Mouse (Mus musculus): ENCODE data around the gene Colgalt2. TPM values are rescaled to one million over a fixed set of nuclear protein-coding genes. Genes with fewer than 3 reads are reported as not detected.
"Not testable (repeated sequence)": the region's sequence is repeated elsewhere in the genome, so short reads cannot be mapped to it uniquely, and the experiment has no call there.

Gene Colgalt2
- total RNA-seq, 1 experiment from 2014 or later, result not detected

DNA sequence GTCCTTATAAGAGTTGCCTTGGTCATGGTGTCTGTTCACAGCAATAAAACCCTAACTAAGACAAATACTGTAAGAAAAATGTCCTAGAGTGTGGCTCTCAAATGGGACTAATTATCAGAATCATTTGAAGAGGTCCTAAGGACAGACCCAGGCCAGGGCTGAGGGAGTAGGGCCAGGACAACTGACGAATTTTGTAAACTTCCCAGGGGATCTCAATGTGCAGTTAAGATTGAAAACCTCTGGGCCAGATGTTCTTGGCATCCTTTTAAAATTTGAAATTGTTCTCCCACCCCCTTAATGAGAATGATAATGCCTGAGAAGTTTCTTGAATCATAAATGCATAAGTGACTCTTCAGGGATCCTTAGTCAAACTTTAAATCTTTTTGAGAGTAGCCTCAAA lies 14.3 kb downstream of the Colgalt2 start:
- ATAC-seq (ENCODE audit: extremely low read depth, insufficient number of reproducible peaks, low FRiP score, poor library complexity, severe bottlenecking), result no peak

GRCm38 (mm10) chr1:152414451-152414850 lies 14.8 kb downstream of the Colgalt2 start:
- no peak for ATAC-seq (ENCODE audit: extremely low read depth, insufficient number of reproducible peaks, low FRiP score, poor library complexity, severe bottlenecking)

GRCm38 (mm10) chr1:152416306-152416904 lies 16.8 kb downstream of the Colgalt2 start:
- ATAC-seq (ENCODE audit: extremely low read depth, insufficient number of reproducible peaks, low FRiP score, poor library complexity, severe bottlenecking), result no peak

DNA sequence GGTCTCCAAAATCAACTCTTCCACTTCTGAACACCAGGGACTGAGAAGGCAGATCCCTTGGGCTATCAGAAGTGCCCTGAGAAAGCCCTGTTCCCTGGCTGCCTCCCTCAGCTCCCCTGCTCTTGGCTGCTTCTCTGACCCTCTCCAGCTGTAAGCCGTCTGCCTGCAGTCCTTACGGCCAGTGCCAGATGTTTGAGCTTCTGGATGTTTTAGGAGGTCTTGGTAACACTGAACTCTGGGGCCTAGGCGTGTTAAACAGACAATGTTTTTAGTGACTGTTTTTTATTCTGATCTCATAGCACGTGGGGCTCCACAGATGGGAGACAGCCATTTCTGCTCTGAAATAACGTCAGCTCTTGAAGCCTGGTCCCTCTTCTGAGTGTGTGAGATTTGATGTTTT lies 18.0 kb downstream of the Colgalt2 start:
- ATAC-seq (ENCODE audit: extremely low read depth, insufficient number of reproducible peaks, low FRiP score, poor library complexity, severe bottlenecking), result no peak

DNA sequence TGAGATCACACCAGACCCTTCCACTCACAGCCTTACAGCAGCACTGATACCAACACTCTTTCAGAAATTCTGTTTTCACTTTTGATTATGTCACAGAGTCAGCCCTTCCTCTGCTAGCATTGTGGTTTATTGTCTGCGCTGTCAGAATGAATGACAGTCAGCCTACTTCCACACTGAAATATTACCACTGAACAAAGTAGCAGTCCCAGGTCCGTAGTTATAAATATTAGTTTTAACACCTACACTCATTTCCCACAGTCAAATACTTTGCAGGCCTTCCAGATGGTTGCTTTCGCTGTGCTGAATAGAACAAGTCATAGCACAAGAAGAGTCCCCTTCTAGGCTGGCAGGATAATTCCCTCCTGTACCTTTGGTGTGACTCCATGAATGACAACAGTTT lies 22.7 kb downstream of the Colgalt2 start:
- no peak for ATAC-seq (ENCODE audit: extremely low read depth, insufficient number of reproducible peaks, low FRiP score, poor library complexity, severe bottlenecking)

DNA sequence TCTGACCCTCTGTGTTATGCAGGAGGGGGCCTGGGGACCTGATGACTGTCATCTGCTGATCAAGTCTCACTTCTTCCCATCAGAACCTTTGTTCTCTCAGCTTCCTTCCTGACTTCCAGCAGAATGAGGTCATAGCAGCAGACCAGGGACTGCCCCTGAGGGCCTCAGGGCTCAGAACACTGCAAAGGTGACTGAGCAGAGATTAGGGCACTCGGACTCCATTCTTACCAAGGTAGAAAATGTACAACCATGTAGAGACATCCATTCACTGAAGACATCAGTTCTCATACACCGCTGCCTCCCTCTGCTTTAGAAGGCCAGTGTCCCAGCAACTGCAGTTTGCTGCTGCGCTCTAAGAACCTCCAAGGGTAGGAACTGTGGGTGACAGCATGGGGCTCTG lies 23.4 kb downstream of the Colgalt2 start:
- ATAC-seq (ENCODE audit: extremely low read depth, insufficient number of reproducible peaks, low FRiP score, poor library complexity, severe bottlenecking), result no peak

GRCm38 (mm10) chr1:152427912-152428581 lies 28.4 kb downstream of the Colgalt2 start:
- ATAC-seq (ENCODE audit: extremely low read depth, insufficient number of reproducible peaks, low FRiP score, poor library complexity, severe bottlenecking), result no peak

GRCm38 (mm10) chr1:152429805-152430204 lies 30.2 kb downstream of the Colgalt2 start:
- ATAC-seq (ENCODE audit: extremely low read depth, insufficient number of reproducible peaks, low FRiP score, poor library complexity, severe bottlenecking), result no peak

DNA sequence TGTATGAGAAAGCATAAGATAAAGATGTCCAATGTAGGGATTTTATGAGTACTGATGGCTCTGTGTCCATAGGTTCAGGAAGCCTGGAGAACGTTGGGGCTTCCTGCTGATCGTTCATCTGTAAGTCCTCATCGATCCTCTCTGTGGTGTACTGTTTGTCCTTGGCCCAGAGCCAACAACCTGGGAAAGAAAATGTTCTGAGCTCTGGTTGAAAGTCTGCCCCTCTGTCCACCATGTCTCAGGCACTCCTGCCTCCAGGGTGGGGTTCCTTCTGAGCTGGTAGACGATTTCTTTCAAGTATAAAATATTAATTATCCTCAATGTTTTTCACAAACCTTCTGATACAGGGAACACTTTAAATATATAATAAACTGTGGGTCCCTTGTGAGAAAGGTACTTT lies 34.5 kb downstream of the Colgalt2 start:
- ATAC-seq (ENCODE audit: extremely low read depth, insufficient number of reproducible peaks, low FRiP score, poor library complexity, severe bottlenecking), result no peak

- ATAC-seq (ENCODE audit: extremely low read depth, insufficient number of reproducible peaks, low FRiP score, poor library complexity, severe bottlenecking), result not testable (repeated sequence)
Observed at GRCm38 (mm10) chr1:152437518-152437917, 37.9 kb downstream of the Colgalt2 start.

GRCm38 (mm10) chr1:152439408-152439807 lies 39.8 kb downstream of the Colgalt2 start:
- no peak for ATAC-seq (ENCODE audit: extremely low read depth, insufficient number of reproducible peaks, low FRiP score, poor library complexity, severe bottlenecking)

- ATAC-seq (ENCODE audit: extremely low read depth, insufficient number of reproducible peaks, low FRiP score, poor library complexity, severe bottlenecking), result no peak
Observed at GRCm38 (mm10) chr1:152439874-152440273, 40.2 kb downstream of the Colgalt2 start.

DNA sequence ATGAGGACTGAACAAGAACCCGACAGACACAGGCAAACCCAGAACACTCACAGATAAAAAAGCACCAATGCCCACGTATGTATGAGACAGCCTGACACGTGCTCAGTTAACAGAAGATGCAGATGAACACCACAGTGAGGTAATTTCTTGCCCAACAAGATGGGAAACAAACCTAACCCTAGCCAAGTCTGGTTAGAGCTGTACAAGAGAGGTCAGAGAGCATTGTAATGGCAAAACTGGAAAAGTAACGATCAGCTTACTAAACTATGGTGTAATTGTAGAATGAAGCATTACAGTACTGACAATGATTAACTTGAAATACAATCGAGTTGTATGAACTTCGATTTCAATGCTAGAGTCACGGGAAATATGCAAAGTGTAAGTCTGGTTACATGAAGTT lies 45.0 kb downstream of the Colgalt2 start:
- ATAC-seq (ENCODE audit: extremely low read depth, insufficient number of reproducible peaks, low FRiP score, poor library complexity, severe bottlenecking), result no peak

DNA sequence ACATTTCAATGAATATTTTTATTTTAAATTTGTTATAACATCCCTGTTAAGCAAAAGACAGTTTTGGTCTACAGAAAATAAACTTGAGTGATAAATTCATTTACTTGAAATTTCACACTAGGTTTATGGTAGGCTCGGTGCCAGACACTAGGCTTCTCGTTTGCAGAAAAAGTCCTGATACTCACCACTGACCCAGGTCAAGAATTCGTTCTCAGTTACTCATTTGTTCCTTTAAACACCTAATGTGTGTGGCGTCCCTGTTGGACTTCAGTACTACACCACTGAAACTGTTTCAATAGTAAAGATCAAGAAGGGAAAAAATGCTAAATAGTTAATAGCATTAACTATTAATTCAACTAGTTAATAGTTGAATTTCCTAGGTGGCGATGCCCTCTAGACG lies 46.3 kb downstream of the Colgalt2 start:
- no peak for ATAC-seq (ENCODE audit: extremely low read depth, insufficient number of reproducible peaks, low FRiP score, poor library complexity, severe bottlenecking)

GRCm38 (mm10) chr1:152454536-152454935 lies 54.9 kb downstream of the Colgalt2 start:
- no peak for ATAC-seq (ENCODE audit: extremely low read depth, insufficient number of reproducible peaks, low FRiP score, poor library complexity, severe bottlenecking)

DNA sequence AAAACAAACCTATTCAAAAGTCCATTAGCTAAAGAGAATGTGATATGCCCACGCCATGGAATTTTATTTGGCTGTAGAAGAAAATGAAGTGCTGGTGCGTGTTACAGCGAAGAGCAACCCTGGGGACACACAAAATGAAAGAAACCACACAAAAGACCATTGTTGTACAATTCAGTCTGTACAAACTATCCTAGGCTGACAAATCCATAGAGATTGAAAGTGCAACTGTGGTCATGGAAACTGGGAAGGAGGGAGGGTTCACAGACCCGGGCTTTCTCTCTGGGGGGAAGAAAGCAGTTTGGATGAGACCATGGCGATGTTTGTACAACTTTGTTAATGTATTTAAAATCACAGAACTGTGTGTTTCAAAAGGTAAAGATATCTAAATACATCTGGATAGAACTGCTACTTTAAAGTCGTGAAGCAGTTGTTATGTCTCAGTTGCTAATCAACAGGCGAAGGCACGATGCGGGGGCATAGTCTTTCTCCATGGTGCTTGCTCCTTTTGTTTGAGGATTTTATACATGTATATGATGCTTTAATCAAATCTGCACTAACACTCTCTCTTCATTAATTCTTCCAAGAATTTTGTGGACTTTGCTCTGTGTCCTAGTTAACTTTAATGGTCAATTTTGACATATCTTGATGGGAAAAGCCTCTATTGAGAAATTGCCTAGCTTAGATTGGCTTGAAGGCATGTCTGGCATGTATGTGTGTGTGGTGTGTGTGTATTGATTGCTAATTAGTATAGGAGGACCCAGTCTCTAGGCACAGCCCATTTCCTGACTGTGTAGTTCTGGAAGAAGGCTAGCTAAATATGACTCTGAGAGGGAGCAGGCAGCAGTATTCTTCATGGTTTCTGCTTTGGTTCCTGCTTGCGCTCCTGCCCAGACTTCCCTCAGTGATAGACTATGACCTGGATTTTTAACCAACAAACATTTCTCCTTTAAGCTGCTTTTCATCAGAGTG lies 55.9 kb downstream of the Colgalt2 start:
- no peak for ATAC-seq (ENCODE audit: extremely low read depth, insufficient number of reproducible peaks, low FRiP score, poor library complexity, severe bottlenecking)

DNA sequence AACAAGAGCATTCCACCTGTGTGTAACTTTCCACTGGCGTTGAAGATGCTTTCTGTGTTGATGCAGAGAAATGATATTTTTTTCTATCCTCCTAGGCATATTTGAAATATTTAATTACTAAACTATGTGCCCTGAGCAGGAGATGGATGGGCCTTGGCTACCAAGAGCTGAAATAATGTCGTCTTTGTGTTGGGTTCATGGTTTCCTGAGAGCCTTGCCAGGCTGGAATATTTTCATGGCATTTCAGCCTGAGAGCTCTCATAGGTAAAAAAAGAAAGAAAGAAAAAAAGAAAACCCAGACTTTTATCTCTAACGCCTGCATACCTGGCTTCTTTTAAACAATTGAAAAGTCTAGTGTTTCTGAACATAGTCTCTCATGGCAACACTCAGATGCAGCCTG lies 56.6 kb downstream of the Colgalt2 start:
- ATAC-seq (ENCODE audit: extremely low read depth, insufficient number of reproducible peaks, low FRiP score, poor library complexity, severe bottlenecking), result no peak

DNA sequence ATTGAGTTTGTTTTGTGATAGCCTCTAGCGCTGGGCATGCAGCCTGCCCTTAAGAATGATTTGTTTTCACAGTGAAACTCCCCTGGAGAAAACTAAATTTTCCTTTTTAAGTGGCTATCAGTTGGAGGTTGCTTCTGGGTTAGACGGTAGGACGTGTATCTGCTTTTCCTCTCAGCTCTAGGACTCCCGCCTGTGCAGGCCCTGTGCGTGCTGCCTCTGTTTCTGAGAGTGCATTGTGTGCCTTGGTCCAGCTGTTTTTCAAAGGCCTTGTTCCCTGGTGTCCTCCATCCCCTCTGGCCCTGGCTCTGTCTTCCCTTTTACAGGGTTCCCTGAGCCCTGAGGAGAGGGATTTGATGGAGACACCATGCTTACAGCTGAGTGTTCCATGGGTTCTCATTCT lies 58.0 kb downstream of the Colgalt2 start:
- ATAC-seq (ENCODE audit: extremely low read depth, insufficient number of reproducible peaks, low FRiP score, poor library complexity, severe bottlenecking), result no peak

GRCm38 (mm10) chr1:152458996-152459395 lies 59.4 kb downstream of the Colgalt2 start:
- ATAC-seq (ENCODE audit: extremely low read depth, insufficient number of reproducible peaks, low FRiP score, poor library complexity, severe bottlenecking), result no peak

DNA sequence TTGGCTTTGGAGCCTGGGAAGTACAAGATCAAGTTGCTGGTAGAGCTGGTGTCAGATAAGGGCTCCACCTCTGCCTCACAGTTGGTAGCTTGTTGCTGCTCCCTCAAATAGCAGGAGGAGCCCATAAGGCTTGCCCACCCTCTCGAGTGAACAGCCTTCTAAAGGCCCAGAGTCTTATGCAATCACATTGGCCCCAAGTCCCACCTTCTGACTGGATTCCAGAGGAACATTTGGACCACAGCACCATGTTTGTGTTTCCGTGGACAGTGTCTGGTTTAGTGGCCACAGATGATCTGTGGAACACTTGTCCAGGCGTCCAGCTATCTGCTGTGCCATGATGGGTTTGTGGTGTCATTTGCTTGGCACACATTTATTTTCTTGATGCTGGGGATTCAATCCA lies 61.3 kb downstream of the Colgalt2 start:
- ATAC-seq (ENCODE audit: extremely low read depth, insufficient number of reproducible peaks, low FRiP score, poor library complexity, severe bottlenecking), result no peak

Data from neutrophil, adult 5-6 weeks (primary cell).